Mouse (Mus musculus) 416B (cell line): ENCODE data around the gene Gbp2b.
A peak's percentile ranks its signal among the peaks of the same experiment; 100 is the strongest.
"Not testable (repeated sequence)": the region's sequence is repeated elsewhere in the genome, so short reads cannot be mapped to it uniquely, and the experiment has no call there.

Source experiments
- DNase-seq: peaks from one replicate; pipeline ENCODE4 v3.0.0; 2011; ENCODE audit warnings: low read depth

Gbp2b gene

GRCm38 (mm10) chr3:142594547-142594946 is at the start of gene Gbp2b:
Gbp2b (plus strand) TSS chr3:142594847.
- DNase-seq = no peak

- no peak for DNase-seq
These were observed 48.0 kb upstream of the Gbp2b start for GRCm38 (mm10) chr3:142546690-142547089.

GRCm38 (mm10) chr3:142550052-142550676 is 44.5 kb upstream of the Gbp2b start:
- peak; percentile 61 for DNase-seq

GRCm38 (mm10) chr3:142554601-142555000 is 40.0 kb upstream of the Gbp2b start:
- DNase-seq = no peak

GRCm38 (mm10) chr3:142555623-142556022 is 39.0 kb upstream of the Gbp2b start:
- no peak for DNase-seq

- peak; percentile 30 for DNase-seq
These were observed 34.9 kb upstream of the Gbp2b start, which contains the start of gene Gbp3 for GRCm38 (mm10) chr3:142559632-142560228. Gbp3 (plus strand) TSS chr3:142560026.

GRCm38 (mm10) chr3:142560296-142560948 is 34.2 kb upstream of the Gbp2b start:
- peak; percentile 91 for DNase-seq

- DNase-seq = peak; percentile 27
These were observed 33.5 kb upstream of the Gbp2b start for GRCm38 (mm10) chr3:142561045-142561646.

GRCm38 (mm10) chr3:142561666-142562065 is 33.0 kb upstream of the Gbp2b start:
- DNase-seq = no peak

- DNase-seq = not testable (repeated sequence)
These were observed 27.2 kb upstream of the Gbp2b start for GRCm38 (mm10) chr3:142567490-142567889.

- DNase-seq = no peak
These were observed 23.9 kb upstream of the Gbp2b start for GRCm38 (mm10) chr3:142570738-142571137.

GRCm38 (mm10) chr3:142577108-142577507 is 17.5 kb upstream of the Gbp2b start:
- no peak for DNase-seq

GRCm38 (mm10) chr3:142578342-142578741 is 16.3 kb upstream of the Gbp2b start:
- DNase-seq = no peak

GRCm38 (mm10) chr3:142583067-142583466 is 11.6 kb upstream of the Gbp2b start:
- no peak for DNase-seq

- DNase-seq = no peak
These were observed 7.3 kb upstream of the Gbp2b start for GRCm38 (mm10) chr3:142587386-142587785.

- DNase-seq = no peak
These were observed 5.8 kb upstream of the Gbp2b start for GRCm38 (mm10) chr3:142588888-142589287.

- no peak for DNase-seq
These were observed 4.1 kb upstream of the Gbp2b start for GRCm38 (mm10) chr3:142590431-142591067.

- DNase-seq = no peak
These were observed 3.3 kb downstream of the Gbp2b start for GRCm38 (mm10) chr3:142597923-142598322.

GRCm38 (mm10) chr3:142601675-142602074 is 7.0 kb downstream of the Gbp2b start:
- no peak for DNase-seq

GRCm38 (mm10) chr3:142618658-142619057 is 24.0 kb downstream of the Gbp2b start:
- DNase-seq = no peak

- peak; percentile 42 for DNase-seq
These were observed 25.0 kb downstream of the Gbp2b start for GRCm38 (mm10) chr3:142619606-142620005.
